In genomic region chr9:83805164-83805976, GRCm38 (mm10) we compare ENCODE assay signal across 8 mouse cellular contexts. TPM values are rescaled to one million over a fixed set of nuclear protein-coding genes. Genes with fewer than 3 reads are reported as not detected.
DNase-seq lines count a peak whose midpoint lies in the region; ATAC-seq and TF ChIP-seq lines count a peak whose summit lies in the region.

No protein-coding gene starts in this region.

- H3K9me3 ChIP-seq in lung, embryonic 14.5 days (ENCODE audit: low read depth, low read length) = no peaks in the 10 kb centered on the region
- H3K9me3 ChIP-seq in embryonic facial prominence, embryonic 13.5 days = no peaks in the 10 kb centered on the region
- H3K9me3 ChIP-seq in hindbrain, embryonic 16.5 days (ENCODE audit: control insufficient read depth, low read length) = no peaks in the 10 kb centered on the region
- H3K9me3 ChIP-seq in stomach, embryonic 15.5 days = no peaks in the 10 kb centered on the region

- WGBS in lung, embryonic 14.5 days = under 1% methylated on average over 37 of the region's 37 CpGs
- under 1% methylated on average over 37 of the region's 37 CpGs for WGBS in embryonic facial prominence, embryonic 13.5 days
- under 1% methylated on average over 37 of the region's 37 CpGs for WGBS in hindbrain, embryonic 16.5 days
- WGBS in stomach, embryonic 15.5 days = under 1% methylated on average over 37 of the region's 37 CpGs

- peak; percentile 42 for TF ChIP-seq CTCF in lung, embryonic 14.5 days (IDR thresholded peaks at IDR 0.05; ENCODE audit: low read depth)

- no peaks in the 10 kb centered on the region for H3K36me3 ChIP-seq in lung, embryonic 14.5 days (ENCODE audit: insufficient read depth)
- H3K36me3 ChIP-seq in embryonic facial prominence, embryonic 13.5 days = no peaks in the 10 kb centered on the region
- no peaks in the 10 kb centered on the region for H3K36me3 ChIP-seq in hindbrain, embryonic 16.5 days (ENCODE audit: control insufficient read depth, insufficient read depth, low read length)
- no peaks in the 10 kb centered on the region for H3K36me3 ChIP-seq in stomach, embryonic 15.5 days

- no peak overlapping the region; the same call in 1 of the 2 replicates for H3K27ac ChIP-seq in lung, embryonic 14.5 days (ENCODE audit: low read depth)
- H3K27ac ChIP-seq in embryonic facial prominence, embryonic 13.5 days = peak overlapping the region; percentile 64
- peak overlapping the region; percentile 94 for H3K27ac ChIP-seq in hindbrain, embryonic 16.5 days (ENCODE audit: low read depth, low read length)
- H3K27ac ChIP-seq in stomach, embryonic 15.5 days = 0 out of 2 replicates have a peak overlapping the region, but pooled peaks have one; percentile 24

- no peaks in the 10 kb centered on the region for H3K4me1 ChIP-seq in lung, embryonic 14.5 days (ENCODE audit: insufficient read depth)
- H3K4me1 ChIP-seq in embryonic facial prominence, embryonic 13.5 days = peaks cover 18% of the 10 kb centered on the region
- H3K4me1 ChIP-seq in hindbrain, embryonic 16.5 days (ENCODE audit: control insufficient read depth, insufficient read depth, low read depth, low read length) = peaks cover 23% of the 10 kb centered on the region
- H3K4me1 ChIP-seq in stomach, embryonic 15.5 days = no peaks in the 10 kb centered on the region

- H3K4me3 ChIP-seq in lung, embryonic 14.5 days (ENCODE audit: low read depth, low read length) = peak overlapping the region; percentile 63
- peak overlapping the region; percentile 78 for H3K4me3 ChIP-seq in embryonic facial prominence, embryonic 13.5 days
- peak overlapping the region; percentile 93 for H3K4me3 ChIP-seq in hindbrain, embryonic 16.5 days (ENCODE audit: low read length)
- peak overlapping the region; percentile 63 for H3K4me3 ChIP-seq in stomach, embryonic 15.5 days (replicated peaks)

- peaks cover 22% of the 10 kb centered on the region for H3K27me3 ChIP-seq in lung, embryonic 14.5 days (ENCODE audit: insufficient read depth, low read length)
- H3K27me3 ChIP-seq in embryonic facial prominence, embryonic 13.5 days = peaks cover 11% of the 10 kb centered on the region
- H3K27me3 ChIP-seq in hindbrain, embryonic 16.5 days (replicated peaks; ENCODE audit: control insufficient read depth, insufficient read depth, low read length) = no peaks in the 10 kb centered on the region
- peaks cover 11% of the 10 kb centered on the region for H3K27me3 ChIP-seq in stomach, embryonic 15.5 days (replicated peaks)

- peak overlapping the region; percentile 89 for H3K4me2 ChIP-seq in lung, embryonic 14.5 days
- H3K4me2 ChIP-seq in embryonic facial prominence, embryonic 13.5 days = peak overlapping the region; percentile 95
- H3K4me2 ChIP-seq in hindbrain, embryonic 16.5 days (ENCODE audit: low read length) = peak overlapping the region; percentile 85
- H3K4me2 ChIP-seq in stomach, embryonic 15.5 days = peak overlapping the region; percentile 97

- peak overlapping the region; percentile 57 for H3K9ac ChIP-seq in lung, embryonic 14.5 days
- peak overlapping the region; percentile 82 for H3K9ac ChIP-seq in embryonic facial prominence, embryonic 13.5 days
- peak overlapping the region; percentile 98 for H3K9ac ChIP-seq in hindbrain, embryonic 16.5 days (ENCODE audit: low read depth, low read length)
- peak overlapping the region; percentile 61 for H3K9ac ChIP-seq in stomach, embryonic 15.5 days

- peak; percentile 70 for DNase-seq in lung, embryonic 14.5 days
- DNase-seq in lung, postnatal 25 days (ENCODE audit: low spot score) = no peak
- peak; percentile 77 for DNase-seq in brain, adult 2 months (ENCODE audit: low read depth, low spot score)
- no peak for DNase-seq in natural killer cell, adult 2 months (ENCODE audit: low spot score in 2 of 2)

- ATAC-seq in lung, embryonic 14.5 days (ENCODE audit: insufficient read depth) = peak; percentile 84
- ATAC-seq in embryonic facial prominence, embryonic 13.5 days (ENCODE audit: insufficient number of reproducible peaks, insufficient read depth, low FRiP score, low TSS enrichment, low read depth) = peak; percentile 84
- ATAC-seq in hindbrain, embryonic 16.5 days = peak; percentile 89
- peak; percentile 41; the same call in 1 of the 2 replicates for ATAC-seq in megakaryocyte progenitor cell, adult 5-6 weeks (replicated peaks; ENCODE audit: poor library complexity)
- ATAC-seq in stomach, embryonic 15.5 days (ENCODE audit: insufficient read depth, low FRiP score, low read depth) = peak; percentile 64; the same call in 1 of the 2 replicates

RNA-seq across cellular contexts. Expression of gene Elovl4, which starts 0.7 kb away (rescaled TPM):
- polyA plus RNA-seq in lung, embryonic 14.5 days (2014; fragmentation: Nextera tagmentation; extraction: Ambion mirVana) = 5.4 and 5.5 TPM in 2 replicates
- 22.4 and 24.6 TPM in 2 replicates for polyA plus RNA-seq in embryonic facial prominence, embryonic 13.5 days (2015; fragmentation: Nextera tagmentation; extraction: Ambion mirVana)
- polyA plus RNA-seq in hindbrain, embryonic 16.5 days (2015; fragmentation: Nextera tagmentation; extraction: Ambion mirVana) = 124 and 140 TPM in 2 replicates
- total RNA-seq in megakaryocyte progenitor cell, adult 5-6 weeks (2015) = not detected in 2 replicates
- total RNA-seq in megakaryocyte progenitor cell, adult 5-6 weeks (2017) = not detected in 2 replicates
- polyA plus RNA-seq in stomach, embryonic 15.5 days (2015; fragmentation: Nextera tagmentation; extraction: Ambion mirVana) = 9.6 and 11.7 TPM in 2 replicates

RNA-seq across cellular contexts. Expression of gene Ttk, which starts 29.1 kb away (rescaled TPM):
- 41.8 and 45.1 TPM in 2 replicates for polyA plus RNA-seq in lung, embryonic 14.5 days (2014; fragmentation: Nextera tagmentation; extraction: Ambion mirVana)
- polyA plus RNA-seq in embryonic facial prominence, embryonic 13.5 days (2015; fragmentation: Nextera tagmentation; extraction: Ambion mirVana) = 30.5 and 31.5 TPM in 2 replicates
- polyA plus RNA-seq in hindbrain, embryonic 16.5 days (2015; fragmentation: Nextera tagmentation; extraction: Ambion mirVana) = 4.9 and 6.9 TPM in 2 replicates
- 34.9 and 36.0 TPM in 2 replicates for total RNA-seq in megakaryocyte progenitor cell, adult 5-6 weeks (2015)
- total RNA-seq in megakaryocyte progenitor cell, adult 5-6 weeks (2017) = 52.1 and 56.1 TPM in 2 replicates
- polyA plus RNA-seq in stomach, embryonic 15.5 days (2015; fragmentation: Nextera tagmentation; extraction: Ambion mirVana) = 25.2 and 26.2 TPM in 2 replicates

Comparison
In these comparisons a context has a peak if more than half of its experiments do, and no peak if none do; other contexts are left out.
1. DNase-seq: peak in lung, embryonic 14.5 days (single experiment) and brain, adult 2 months (single experiment); none in lung, postnatal 25 days (single experiment) and natural killer cell, adult 2 months (0 of 2).
2. Peak in every context shown above with its lines, with median percentiles within 50 percentile points of each other: ATAC-seq, H3K4me2 ChIP-seq, H3K4me3 ChIP-seq and H3K9ac ChIP-seq.